Mouse (Mus musculus) adrenal gland, adult 18-20 months (tissue): Measurements from ENCODE around the gene Hgfac. TPM values are rescaled to one million over a fixed set of nuclear protein-coding genes. Genes with fewer than 3 reads are reported as not detected.

Source experiments
- DNase-seq, 2 experiments: peaks; one replicate each; pipeline ENCODE4 v3.0.0; 2021 to 2022; ENCODE audit warnings: low spot score in 2 of 2
- microRNA-seq, 2 experiments: library from miRNA; unstranded; fragments of <30 nt; microRNA quantifications; one replicate each; pipeline ENCODE4 v1.2.0; 2021; ENCODE audit warnings: borderline number of aligned reads in 2 of 2
- total RNA-seq, 2 experiments: library from RNA; stranded (reverse); gene quantifications; 1 replicate in 1 of 2; 2 replicates in 1 of 2; pipeline ENCODE4 v1.2.3; 2021

Hgfac gene
- total RNA-seq, 2 experiments from 2014 or later, result 0.22 to 0.96 TPM

- no peak for DNase-seq
Observed at GRCm38 (mm10) chr5:35091636-35092035, 50.3 kb downstream of the Hgfac start.

Small RNA genes within 50 kb of the gene (microRNA-seq; reads per million reads assigned to microRNA genes)
- gene Mir3097, result 3.7 to 7.6 reads per million in 2 experiments

Other genes with a start within 250 kb of the Hgfac start
- 1 to 10 TPM; 1.3 to 2.8 TPM for gene Msantd1, start 133.5 kb upstream of the Hgfac start, total RNA-seq
- gene Rgs12, start 92.1 kb upstream of the Hgfac start, total RNA-seq, result 10 to 100 TPM in 1 of 2 experiments, 1 to 10 TPM in 1; 6.4 to 20.2 TPM
- 10 to 100 TPM in 1 of 2 experiments, 1 to 10 TPM in 1; 7.4 to 16.0 TPM for gene Dok7, start 15.3 kb downstream of the Hgfac start, total RNA-seq
- gene Lrpap1, start 64.3 kb downstream of the Hgfac start, total RNA-seq, result 100 to 1,000 TPM; 115 TPM
- 1 to 10 TPM in 1 of 2 experiments, under 1 TPM in 1; 0.70 to 1.2 TPM for gene Adra2c, start 236.8 kb downstream of the Hgfac start, total RNA-seq